Comparison of ENCODE assay signal across 8 mouse cellular contexts in genomic region chr19:31755929-31756792, GRCm38 (mm10). TPM values are rescaled to one million over a fixed set of nuclear protein-coding genes. Genes with fewer than 3 reads are reported as not detected.
A peak's percentile ranks its signal among the peaks of the same experiment; 100 is the strongest.
DNase-seq lines count a peak whose midpoint lies in the region; ATAC-seq and TF ChIP-seq lines count a peak whose summit lies in the region.
"Had no signal": no experiment of that assay in that cellular context is flagged by ENCODE, and none has a peak within 500 bp of the region (broad histone marks: within the 10 kb centered on the region; RNA-seq: fewer than 3 reads in every experiment).

No protein-coding gene starts in this region.

- no peaks in the 10 kb centered on the region for H3K36me3 ChIP-seq in G1E (replicated peaks)
- H3K36me3 ChIP-seq in lung, embryonic 15.5 days, result no peaks in the 10 kb centered on the region
- H3K36me3 ChIP-seq: limb, embryonic 12.5 days had no signal

- intact Hi-C loops in heart, postnatal 36 days (cut with DNase I), result loop anchor here (2.0 to 10.0 kb wide), 3 partner anchors 413 to 913 kb away; partner anchors contain the start of gene Cstf2t

- H3K27me3 ChIP-seq in G1E (ENCODE audit: insufficient read depth, low read length), result no peaks in the 10 kb centered on the region
- no peaks in the 10 kb centered on the region for H3K27me3 ChIP-seq in lung, embryonic 15.5 days

- H3K27ac ChIP-seq in layer of hippocampus, adult 2 months, result no peak overlapping the region
- no peak overlapping the region for H3K27ac ChIP-seq in lung, embryonic 15.5 days
- H3K27ac ChIP-seq: limb, embryonic 12.5 days had no signal

- TF ChIP-seq CTCF in G1E (IDR thresholded peaks at IDR 0.05; ENCODE audit: low read depth, low read length), result peak; percentile 49; the same call in 1 of the 2 replicates
- peak; percentile 95 for TF ChIP-seq CTCF in layer of hippocampus, adult 2 months (conservative IDR thresholded peaks at IDR 0.05)

- no peaks in the 10 kb centered on the region for H3K9me3 ChIP-seq in G1E (replicated peaks)
- H3K9me3 ChIP-seq in lung, embryonic 15.5 days, result no peaks in the 10 kb centered on the region
- H3K9me3 ChIP-seq: limb, embryonic 12.5 days had no signal

- ATAC-seq in G1E (ENCODE audit: extremely low read depth, insufficient number of reproducible peaks, low FRiP score, poor library complexity, severe bottlenecking), result peak; percentile 22; the same call in 1 of the 2 replicates
- ATAC-seq in lung, embryonic 15.5 days (ENCODE audit: borderline replicate concordance, extremely low read depth, low FRiP score, low TSS enrichment), result peak; percentile 23

- no peak overlapping the region for H3K9ac ChIP-seq in lung, embryonic 15.5 days
- H3K9ac ChIP-seq: limb, embryonic 12.5 days had no signal

- no peak overlapping the region for H3K4me3 ChIP-seq in G1E (ENCODE audit: low read depth, low read length)
- H3K4me3 ChIP-seq in layer of hippocampus, adult 2 months, result no peak overlapping the region
- no peak overlapping the region for H3K4me3 ChIP-seq in lung, embryonic 15.5 days
- H3K4me3 ChIP-seq: limb, embryonic 12.5 days had no signal

- 46% methylated on average over 11 of the region's 11 CpGs for WGBS in lung, embryonic 15.5 days

- DNase-seq in G1E (ENCODE audit: low spot score), result peak; percentile 15
- peak; percentile 28 for DNase-seq in adrenal gland, postnatal 25 days
- peak; percentile 46 for DNase-seq in fibroblast of lung, adult 2 months (ENCODE audit: low read depth)
- DNase-seq in heart, postnatal 36 days, result peak; percentile 70 to 71
- peak; percentile 35 to 75 for DNase-seq in layer of hippocampus, adult 2 months (ENCODE audit: low spot score in 2 of 2)
- peak; percentile 81 for DNase-seq in retina, postnatal 1 day

- peak overlapping the region; percentile 41 for H3K4me2 ChIP-seq in lung, embryonic 15.5 days
- H3K4me2 ChIP-seq: limb, embryonic 12.5 days had no signal

- peaks cover 49% of the 10 kb centered on the region for H3K4me1 ChIP-seq in G1E (ENCODE audit: insufficient read depth, low read depth, low read length)
- peaks cover 33% of the 10 kb centered on the region for H3K4me1 ChIP-seq in lung, embryonic 15.5 days

RNA-seq across cellular contexts. Expression of gene Prkg1, which starts 8.7 kb away (rescaled TPM):
- total RNA-seq in G1E (2014; fragmentation: Nextera tagmentation) (22.9 and 25.4 TPM in 2 replicates), G1E (2017) (27.3 and 29.0 TPM in 2 replicates)
- 1.0 and 1.1 TPM in 2 replicates for polyA plus RNA-seq in G1E (2012)
- total RNA-seq in adrenal gland, postnatal 25 days (2021), result 7.7 and 8.2 TPM in 2 replicates
- total RNA-seq in heart, postnatal 36 days (2021), result 10 to 100 TPM; 12.7 to 13.4 TPM
- 10 to 100 TPM; 24.6 to 25.7 TPM for total RNA-seq in layer of hippocampus, adult 2 months (2021)
- polyA plus RNA-seq in lung, embryonic 15.5 days (2015; fragmentation: Nextera tagmentation; extraction: Ambion mirVana), result 5.7 and 6.5 TPM in 2 replicates

Comparison
In these comparisons a context has a peak if more than half of its experiments do, and no peak if none do; other contexts are left out.
1. DNase-seq: peak in every context shown above with its lines; median percentile 81 in retina, postnatal 1 day; 70 in heart, postnatal 36 days; 55 in layer of hippocampus, adult 2 months; 46 in fibroblast of lung, adult 2 months; 28 in adrenal gland, postnatal 25 days; 15 in G1E.